Mouse (Mus musculus) cerebellum, postnatal 10 days (tissue): Measurements from ENCODE around the gene B3galt5.
"Not testable (repeated sequence)": the region's sequence is repeated elsewhere in the genome, so short reads cannot be mapped to it uniquely, and the experiment has no call there.

ENCODE experiments used
- DNase-seq, 2 experiments: peaks; one replicate each; pipeline ENCODE4 v3.0.0; 2021; ENCODE audit warnings: mixed read lengths in 2 of 2

Gene B3galt5

DNA sequence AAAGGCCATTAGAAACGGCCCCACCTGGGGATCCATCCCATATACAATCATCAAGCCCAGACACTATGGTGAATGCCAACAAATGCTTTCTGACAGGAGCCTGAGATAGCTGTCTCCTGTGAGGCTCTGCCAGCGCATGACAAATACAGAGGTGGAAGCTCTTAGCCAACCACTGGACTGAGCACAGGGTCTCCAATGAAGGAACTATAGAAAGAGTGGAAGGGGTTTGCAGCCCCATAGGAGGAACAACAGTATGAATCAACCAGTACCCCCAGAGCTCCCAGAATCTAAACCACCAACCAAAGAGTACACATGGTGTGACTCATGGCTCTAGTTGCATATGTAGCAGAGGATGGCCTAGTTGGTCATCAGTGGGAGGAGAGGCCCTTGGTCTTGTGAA, 36.1 kb downstream of the B3galt5 start:
- DNase-seq: no peak

DNA sequence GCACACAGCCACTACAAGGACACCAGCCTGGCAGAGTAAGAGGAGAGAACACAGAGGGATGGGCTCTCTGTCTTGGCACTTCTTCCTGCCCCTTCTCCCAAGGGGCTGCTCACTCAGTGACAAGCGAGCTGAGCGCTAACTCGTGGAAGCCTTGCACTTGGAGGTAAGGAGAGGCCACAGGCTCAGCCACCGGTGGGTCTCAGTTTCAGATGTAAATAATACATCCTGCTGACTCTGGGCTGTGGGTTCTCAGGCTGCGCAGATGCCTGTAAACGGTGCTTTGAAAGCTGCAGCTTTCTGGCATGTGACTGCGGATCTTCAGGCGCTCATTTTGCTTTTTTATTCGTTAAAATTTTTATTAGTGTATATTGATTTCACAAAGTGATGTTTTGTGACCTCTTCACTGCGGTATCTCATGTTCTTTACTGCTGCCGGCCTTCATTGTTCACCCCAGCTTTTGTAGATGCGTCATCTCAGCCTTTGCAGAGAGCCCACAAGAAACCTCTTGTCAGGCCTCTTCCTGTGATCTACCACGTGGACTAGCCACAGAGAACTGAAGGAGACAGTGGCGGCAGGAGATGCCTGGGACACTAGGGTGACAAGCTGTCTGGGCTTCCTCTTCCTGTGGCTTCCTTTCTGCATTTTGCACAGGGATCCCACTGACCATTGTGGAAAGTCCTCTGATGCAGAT, 37.5 kb downstream of the B3galt5 start:
- peak; percentile 36 to 61 for DNase-seq

DNA sequence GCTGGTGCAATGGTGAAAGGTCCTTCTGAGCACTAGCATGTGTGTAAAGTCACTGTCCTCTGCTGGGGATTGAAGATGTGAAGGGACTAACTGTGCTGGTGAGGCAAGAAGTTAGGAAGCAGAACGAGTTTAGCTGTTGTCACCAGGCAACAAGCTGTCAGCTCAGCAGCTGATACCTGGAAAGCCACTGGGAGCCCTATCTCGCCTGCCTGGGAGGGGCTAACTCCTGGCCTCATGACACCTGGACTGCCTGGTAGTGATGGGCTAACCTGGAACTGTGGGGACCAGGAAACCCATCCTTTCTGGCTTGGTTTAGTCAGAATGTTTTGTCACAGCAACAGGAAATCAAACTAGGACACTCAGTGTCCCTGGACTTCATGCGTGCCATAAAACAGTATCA, 41.0 kb downstream of the B3galt5 start:
- DNase-seq: no peak

DNA sequence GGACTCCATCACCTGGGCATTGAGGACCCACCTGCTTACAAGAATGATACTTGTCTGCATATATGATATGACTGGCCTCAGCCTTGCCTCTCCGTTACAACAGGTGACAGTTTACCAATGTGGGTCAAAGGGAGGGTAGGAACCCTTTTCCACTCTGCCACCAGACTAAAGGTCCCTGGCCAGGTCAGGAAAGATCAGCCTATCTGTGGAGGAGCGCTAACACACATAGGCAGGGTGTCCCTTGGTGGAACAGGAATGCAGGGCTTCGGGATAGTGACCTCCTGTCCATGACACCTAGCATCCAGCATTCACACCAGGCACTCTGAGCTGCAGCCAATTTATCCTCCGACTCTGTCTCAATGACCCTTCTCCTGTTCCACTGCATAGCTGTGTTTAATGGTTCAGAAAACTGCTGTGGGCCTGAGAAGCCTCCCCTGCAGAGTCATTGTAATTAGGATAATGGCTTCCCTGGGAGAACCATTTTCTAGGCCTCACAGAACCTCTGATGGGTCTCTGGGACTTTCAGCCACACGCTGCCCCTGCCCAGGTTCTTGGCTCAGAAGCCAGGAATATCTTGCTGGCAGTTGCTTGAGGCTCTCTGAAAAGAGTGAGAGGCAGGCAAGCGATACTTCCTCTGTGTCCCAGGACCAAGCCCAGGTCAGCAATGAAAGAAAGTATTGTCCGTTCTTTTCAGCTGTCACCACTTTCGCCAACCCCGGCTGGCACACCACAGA, 43.1 kb downstream of the B3galt5 start:
- DNase-seq: peak; percentile 28 to 51

DNA sequence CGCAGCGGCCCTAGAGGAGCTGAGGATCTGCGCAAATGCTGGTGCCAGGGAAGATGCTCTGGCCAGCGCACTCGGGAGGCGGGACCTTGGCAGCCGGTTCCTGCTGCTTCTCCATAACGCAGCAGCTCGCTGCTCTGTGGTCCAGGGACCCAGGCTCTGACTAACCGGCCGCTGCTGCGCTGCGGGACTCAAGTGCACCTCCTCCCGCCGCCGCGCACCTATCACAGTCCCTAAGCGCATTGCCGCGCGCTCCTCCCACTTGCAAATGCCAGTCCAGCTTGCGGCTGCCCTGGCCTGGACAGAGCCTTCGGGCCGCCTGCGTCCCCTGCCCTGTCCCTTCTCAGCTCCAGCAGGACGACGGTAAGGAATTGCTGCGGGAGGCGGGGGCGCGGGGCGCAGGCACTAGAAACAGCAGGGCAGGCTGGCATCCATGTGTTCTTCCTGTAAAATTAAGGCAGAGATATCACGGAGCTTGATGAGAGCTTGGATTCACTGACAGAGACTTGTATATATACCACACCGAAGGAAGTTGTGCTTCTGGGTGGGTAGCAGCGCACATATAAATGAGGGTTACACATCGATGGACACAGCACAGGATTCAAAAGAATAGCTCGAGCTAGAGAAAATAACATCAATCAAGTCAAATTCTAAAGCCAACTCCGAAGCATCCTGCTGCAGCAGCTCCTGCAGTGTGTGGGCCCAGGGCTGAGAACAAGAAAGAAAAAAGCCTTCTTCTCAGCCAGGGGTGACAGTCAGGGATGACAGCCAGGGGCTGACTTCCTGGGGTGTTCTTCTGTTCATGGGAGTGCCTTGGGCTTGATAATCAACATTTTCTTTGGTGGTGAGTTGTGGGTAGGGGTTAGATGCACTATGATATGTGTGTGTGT, 45.4 kb downstream of the B3galt5 start:
- peak; percentile 84 to 91 for DNase-seq

DNA sequence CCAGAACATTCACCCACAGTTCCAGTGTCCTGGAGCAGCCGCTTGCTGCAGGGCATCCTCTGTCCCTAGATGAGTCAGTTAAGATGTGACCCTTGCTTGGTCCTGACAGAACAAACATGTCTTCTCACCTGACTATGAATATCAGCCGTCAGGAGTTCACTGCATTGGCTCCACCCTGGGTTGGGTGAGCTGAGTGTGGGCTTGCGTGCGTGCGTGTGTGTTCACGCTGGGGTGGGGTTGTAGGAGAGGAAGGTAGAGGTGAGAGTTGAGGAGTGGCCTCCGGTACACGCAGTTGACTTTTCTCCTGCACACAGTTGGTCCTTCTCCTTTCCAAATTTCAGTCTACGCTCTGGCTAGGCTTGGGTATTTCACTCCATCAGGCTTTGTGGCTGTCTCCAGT, 47.0 kb downstream of the B3galt5 start:
- DNase-seq: no peak

DNA sequence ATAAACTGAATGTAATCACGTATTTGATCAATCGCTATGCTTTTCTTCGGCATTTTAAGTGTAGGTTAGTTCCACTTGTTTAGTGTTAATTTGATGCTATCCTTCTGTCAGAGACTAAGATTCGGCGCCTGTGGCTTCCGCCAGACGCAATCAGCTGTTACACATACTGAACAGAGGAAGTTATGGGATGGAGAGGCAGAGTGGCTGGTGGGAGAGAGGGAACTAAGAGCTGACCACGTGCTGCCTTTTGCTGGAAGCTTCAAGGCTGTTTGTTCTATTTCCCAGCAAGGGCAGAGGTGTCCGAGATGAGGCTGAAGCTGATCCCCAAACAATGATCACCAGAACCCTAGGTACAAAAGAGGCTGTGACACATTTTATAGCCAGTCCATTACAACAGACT, 56.3 kb downstream of the B3galt5 start:
- DNase-seq: no peak

DNA sequence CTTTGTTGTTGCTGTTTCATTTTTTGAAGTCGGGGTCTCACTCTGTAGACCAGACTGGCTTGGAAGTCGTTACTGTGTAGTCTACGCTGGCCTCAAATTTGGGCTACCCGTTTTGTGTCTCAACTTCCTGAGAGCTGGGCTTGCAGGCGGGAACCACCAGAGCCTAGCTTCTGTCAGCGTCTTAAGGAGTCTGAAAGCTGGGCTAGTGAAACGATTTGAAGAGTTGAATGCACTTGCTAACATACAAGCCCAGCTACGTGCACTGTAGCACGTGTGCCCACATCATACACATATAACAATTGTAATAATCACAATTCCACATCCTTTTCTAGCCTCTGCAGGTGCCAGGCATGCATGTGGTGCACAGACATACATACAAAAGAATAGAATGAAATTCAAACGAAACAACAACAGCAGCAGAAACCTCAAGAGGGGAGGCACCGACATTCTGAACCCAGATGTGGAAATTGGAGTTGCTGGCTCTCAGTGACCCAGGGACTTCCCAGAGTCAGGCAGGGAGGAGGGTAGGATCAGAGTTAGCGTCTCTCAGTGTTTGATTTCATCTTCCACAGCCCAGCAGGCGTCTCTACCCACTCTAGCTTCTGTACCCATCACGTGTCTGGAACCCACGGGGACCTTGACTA, 57.1 kb downstream of the B3galt5 start:
- DNase-seq: no peak

DNA sequence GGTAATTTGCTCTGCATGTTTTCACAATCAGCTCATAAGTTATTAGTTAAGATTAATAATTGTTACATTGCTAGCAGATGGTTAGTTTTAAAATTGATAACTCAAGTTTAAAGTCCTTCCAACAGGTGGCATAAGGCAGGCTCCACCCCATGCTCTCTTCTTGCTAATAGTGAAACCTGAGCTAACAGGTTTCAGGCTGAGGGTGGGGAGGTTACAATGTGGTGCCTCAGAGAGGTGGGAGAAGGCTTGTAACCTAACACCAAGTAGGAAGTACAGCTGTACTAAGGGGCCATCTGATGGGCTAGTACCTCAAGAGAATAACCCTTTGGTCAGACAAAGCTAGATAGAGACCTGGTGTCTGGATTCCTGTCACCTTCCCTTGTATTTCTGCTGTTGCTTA, 62.5 kb downstream of the B3galt5 start:
- DNase-seq: no peak

DNA sequence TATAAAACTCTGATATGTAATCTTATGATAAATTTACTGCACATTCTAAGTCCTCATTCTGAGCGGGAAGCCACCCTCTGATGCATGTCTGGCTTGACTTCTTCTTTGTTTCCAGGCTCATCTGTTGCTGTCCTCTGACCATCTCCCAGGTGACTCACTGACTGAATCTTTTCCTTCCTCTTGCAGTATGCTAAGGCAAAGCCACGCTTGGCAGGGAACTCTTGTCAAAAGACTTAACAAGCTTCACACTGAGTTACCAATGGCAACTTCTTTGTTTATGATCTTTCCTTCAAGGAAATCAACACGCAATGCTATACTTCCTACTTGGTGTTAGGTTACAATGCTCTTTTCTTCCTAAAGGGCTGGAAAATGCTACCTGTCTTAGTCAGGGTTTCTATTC, 63.0 kb downstream of the B3galt5 start:
- no peak for DNase-seq

DNA sequence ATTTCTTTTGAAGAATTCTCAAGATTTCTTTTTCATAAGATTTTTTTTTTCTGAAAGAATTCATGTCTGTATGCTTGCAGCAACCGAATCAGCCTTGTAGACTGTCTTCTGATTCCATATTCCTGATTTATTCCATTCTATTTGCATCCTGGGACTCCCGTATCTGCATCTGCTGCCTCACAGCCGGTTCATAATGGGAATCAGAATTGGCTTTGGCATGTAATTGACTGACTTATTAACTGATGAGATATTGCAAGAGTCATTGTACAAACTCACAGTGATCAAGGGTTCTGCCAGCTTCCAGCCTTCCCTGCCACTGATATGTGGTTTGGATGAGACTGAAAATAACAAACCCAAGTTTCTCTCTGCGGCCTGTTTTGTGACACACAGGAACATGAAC, 67.8 kb downstream of the B3galt5 start:
- no peak for DNase-seq

DNA sequence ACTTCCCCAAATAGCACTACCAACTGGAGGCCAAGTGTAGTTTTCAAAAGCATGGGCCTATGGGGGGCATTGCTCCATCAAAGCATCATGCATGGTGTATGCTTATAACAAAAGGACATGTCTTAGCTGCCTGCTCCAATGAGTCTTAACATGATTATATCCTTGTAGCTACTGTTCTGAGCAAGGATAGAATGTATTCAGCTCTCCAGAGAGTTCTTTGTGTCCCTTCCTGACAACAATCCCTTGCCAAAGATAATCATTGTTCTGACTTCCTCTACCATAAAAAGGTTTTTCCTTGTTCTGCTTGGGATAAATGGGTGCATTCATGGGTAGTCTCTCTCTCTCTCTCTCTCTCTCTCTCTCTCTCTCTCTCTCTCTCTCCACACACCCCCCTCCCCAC, 68.8 kb downstream of the B3galt5 start:
- no peak for DNase-seq

DNA sequence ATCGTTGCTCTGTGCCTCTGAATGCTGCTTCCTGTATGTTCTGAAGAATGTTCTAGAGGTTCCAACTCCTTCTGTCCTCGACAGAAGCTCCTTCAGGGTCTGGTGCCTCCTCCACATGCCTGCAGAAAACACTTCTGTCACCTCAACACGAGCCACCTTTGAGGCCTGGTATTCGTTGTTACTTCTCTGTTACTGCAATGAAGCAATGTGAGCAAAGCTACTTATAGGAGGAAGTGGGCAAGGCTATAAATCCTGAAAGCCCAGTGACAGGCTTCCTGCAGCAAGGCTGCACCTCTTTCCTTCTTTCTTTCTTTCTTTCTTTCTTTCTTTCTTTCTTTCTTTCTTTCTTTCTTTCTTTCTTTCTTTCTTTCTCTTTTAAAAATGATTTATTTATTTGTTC, 71.3 kb downstream of the B3galt5 start:
- DNase-seq: no peak

DNA sequence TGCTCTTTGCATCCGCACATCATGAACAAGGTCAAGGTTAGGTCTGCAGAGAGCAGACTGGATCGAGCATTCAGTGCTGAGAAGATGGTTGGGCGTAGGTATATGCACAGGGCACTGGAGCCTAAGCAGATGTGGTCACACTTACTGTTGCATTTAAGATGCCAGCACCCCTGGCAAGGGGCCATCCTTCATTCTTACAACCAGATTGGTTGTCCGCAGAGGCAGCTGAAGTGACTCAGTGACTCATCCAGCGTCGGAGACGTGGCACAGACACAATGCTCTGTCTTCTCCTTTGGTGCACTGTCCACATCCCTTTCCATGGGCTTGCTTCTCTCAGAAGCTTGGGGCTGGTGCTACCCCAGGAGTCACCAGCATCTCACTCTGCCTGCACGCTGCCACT, 82.2 kb downstream of the B3galt5 start:
- peak in 1 of 2 experiments; percentile 20 for DNase-seq

DNA sequence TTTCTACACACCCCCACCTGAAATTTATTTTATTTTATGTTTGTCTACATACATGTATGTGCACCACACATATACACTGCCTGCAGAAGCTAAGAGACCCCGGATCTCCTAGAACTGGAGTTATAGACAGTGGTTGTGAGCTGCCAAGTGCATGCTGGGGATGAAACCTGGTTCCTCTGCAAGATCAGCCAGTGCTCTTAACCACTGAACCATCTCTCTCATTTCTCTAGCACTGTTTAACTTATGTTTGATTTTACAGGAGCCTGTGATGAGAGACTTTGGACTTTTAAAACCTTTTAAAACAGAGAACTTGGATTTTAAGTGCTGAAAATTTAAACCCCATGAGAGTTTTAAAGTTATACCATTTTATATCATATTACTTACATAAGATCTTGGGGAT, 87.1 kb downstream of the B3galt5 start:
- DNase-seq: no peak

DNA sequence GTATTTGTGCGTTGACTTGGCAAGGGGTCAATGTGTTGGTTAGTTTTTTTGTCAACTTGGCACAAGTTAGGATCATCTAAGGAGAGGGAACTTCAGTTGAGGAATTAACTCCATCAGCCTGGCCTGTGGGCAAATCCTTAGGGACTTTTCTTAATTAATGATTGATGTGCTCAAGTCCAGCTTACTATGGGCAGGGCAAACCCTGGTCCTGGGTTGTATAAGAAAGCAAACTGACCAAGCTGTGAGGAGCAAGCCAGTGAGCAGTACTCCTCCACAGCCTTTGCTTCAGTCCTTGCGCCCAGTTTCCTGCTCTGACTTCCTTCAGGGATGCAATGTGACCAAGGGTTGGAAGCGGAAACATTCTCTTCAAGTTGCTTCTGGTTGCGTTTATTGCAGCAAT, 87.6 kb downstream of the B3galt5 start:
- DNase-seq: no peak

DNA sequence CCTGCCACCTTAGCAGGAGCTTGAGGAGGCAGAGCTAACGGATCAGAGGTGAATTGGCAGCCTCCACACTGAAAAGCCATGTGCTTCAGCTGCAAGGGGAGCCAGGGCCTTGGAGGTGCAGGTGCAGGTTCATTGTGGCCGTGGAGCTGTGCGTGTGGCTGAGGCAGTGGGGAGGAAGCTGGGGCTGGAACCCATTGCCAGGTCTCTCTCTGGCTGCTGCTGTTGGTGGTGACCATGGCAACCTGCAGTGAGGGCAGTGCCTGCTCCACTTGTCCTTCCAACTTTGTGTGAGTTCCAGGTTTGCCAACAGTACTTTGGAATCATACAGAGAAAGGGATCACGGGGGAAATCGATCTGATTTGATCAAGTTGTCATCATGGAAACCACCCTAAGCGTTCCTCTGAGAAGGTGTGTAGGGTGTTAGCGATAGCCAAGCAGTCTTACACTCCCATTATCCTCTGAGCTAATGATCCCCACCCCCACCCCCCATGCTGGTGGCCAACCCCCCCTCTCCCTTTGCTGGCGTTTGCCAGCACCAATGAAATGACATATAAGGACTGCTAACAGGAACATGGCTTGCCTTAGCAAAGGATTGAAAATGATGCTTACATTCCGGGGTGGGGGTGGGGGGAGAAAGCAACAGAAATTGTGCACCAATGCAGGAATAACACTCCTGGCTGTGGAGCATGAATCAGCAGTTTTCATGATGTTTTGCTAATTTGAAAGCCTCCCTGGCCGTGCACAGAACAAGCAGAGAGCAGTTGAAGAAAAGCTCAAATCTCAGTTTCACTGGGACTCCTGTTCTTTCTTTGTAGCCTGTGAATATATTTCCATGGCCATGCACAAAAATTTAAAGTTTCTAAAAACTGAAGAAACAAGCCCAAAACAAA, 90.8 kb downstream of the B3galt5 start:
- DNase-seq: peak; percentile 42 to 59

DNA sequence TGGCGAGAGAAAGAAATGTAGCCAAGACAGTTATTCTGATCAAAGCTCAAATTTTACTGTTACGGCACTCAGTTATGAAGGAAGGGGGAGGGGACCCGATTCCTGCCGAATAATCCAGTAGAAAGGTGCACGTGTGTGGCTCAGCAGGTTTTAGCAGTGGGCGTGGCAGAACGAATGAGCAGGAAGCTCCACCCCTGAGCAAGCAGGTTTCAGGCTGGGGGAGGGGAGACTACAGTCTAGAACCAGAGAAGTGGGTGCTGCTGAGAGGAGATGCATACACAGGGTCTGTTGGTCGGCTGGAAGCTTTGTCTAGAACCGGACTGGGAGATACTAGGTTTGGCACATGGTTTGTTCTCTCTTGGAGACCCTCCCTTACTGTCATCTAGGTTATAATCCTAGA, 91.7 kb downstream of the B3galt5 start:
- not testable (repeated sequence) for DNase-seq

DNA sequence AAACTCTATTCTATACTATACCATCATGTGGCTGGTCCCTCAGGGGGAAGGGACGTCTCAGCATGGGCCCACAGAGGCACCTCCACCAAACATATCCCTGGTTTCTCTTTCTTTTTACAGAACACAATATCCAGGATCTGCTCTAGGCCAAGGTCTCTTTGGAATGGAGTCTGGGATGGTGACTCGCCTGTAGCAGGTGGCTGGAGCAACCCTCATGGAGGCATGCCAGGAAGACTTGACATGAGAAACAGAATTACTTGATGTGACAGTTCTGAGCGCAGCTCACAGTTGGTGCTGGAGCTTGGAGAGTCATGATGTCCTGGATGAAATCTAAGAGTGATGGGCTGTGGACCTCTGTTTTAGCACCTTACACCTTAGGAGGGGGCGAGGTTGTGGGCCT, 104.0 kb downstream of the B3galt5 start:
- DNase-seq: peak; percentile 87 to 88

DNA sequence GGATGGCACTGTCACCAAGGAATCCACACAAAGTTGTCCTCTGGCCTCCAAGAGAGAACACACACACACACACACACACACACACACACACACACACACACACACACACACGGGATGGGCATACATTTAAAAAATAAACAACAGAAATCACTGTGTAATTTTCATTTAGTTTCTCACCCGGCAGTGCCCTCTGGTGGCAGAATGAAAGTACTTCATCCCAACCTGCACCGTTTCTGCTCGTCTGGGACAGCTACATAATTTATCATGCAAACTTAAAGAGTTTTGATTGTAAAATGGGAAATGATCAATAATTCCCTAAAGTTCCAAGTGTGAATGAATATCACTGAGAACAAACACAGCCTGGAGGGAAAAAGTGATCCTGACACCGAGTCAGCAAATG, 105.7 kb downstream of the B3galt5 start:
- DNase-seq: peak; percentile 74 to 82

DNA sequence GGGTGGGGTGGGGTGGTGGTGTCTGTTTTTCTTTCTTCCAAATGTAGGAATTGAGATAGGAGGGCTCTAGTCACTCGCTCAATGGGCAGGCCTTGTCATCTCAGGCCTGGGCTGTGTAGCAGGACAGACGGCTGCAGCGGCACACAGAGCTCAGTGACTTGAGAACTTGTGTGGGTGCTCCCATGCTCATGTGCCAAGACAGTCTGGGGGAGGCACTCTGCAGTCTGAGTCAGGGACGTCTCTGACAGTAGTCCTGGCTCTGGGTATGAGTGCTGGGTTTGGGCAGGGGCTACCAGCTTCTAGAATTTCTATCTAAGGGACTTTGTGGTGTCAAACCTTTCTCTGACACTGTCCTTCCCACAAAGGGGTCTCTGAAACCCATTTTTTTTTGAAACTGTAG, 106.3 kb downstream of the B3galt5 start:
- DNase-seq: no peak

DNA sequence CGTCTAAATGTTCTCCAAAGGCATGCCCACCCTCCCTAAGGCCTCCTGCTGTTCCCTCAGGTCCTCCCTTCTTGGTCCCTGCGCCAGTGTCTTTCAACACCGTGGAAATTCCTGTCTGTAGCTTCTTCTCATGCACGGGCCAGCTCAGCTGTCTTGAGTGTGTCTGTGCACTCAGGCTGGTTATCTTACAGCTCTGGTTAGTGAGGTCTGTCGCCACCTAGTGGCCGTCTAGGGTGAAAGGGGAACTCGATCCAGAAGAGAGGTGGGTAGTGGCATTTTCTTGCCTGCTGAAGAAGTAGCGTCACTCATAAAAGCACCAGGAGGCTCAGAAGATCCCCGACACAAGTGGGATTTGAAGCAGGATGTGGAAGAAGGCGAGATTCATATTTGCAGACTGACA, 109.5 kb downstream of the B3galt5 start:
- DNase-seq: peak; percentile 93 to 94
